Mouse (Mus musculus) CD4-positive, CD25-positive, alpha-beta regulatory T cell, adult 4 months (primary cell): ENCODE data around the gene Disp1. TPM values are rescaled to one million over a fixed set of nuclear protein-coding genes. Genes with fewer than 3 reads are reported as not detected.

Experiments used
- ATAC-seq: one replicate; pipeline ENCODE4 v1.8.0; 2017
- polyA plus RNA-seq, 2 experiments: library from polyadenylated mRNA; unstranded; fragments of 100-300 nt; shearing (Covaris generic); gene quantifications; one replicate each; pipeline ENCODE4 v1.2.1; 2017

Gene Disp1
- polyA plus RNA-seq, 2 experiments from 2014 or later, result 10.5 to 12.7 TPM

GRCm38 (mm10) chr1:183120341-183120923 lies 100.9 kb downstream of the Disp1 start:
- ATAC-seq, result no peak

- no peak for ATAC-seq
These were observed 103.2 kb downstream of the Disp1 start for GRCm38 (mm10) chr1:183117827-183118825.

GRCm38 (mm10) chr1:183116946-183117826 lies 104.1 kb downstream of the Disp1 start:
- ATAC-seq, result no peak

GRCm38 (mm10) chr1:183116441-183116840 lies 104.9 kb downstream of the Disp1 start:
- no peak for ATAC-seq

GRCm38 (mm10) chr1:183115076-183115475 lies 106.2 kb downstream of the Disp1 start:
- no peak for ATAC-seq

GRCm38 (mm10) chr1:183114554-183114953 lies 106.8 kb downstream of the Disp1 start:
- ATAC-seq, result no peak

GRCm38 (mm10) chr1:183113546-183113945 lies 107.8 kb downstream of the Disp1 start:
- ATAC-seq, result no peak

- ATAC-seq, result no peak
These were observed 113.8 kb downstream of the Disp1 start for GRCm38 (mm10) chr1:183107476-183107875.

- ATAC-seq, result no peak
These were observed 116.6 kb downstream of the Disp1 start for GRCm38 (mm10) chr1:183104696-183105095.

GRCm38 (mm10) chr1:183102775-183103174 lies 118.5 kb downstream of the Disp1 start:
- ATAC-seq, result peak; percentile 97

- ATAC-seq, result no peak
These were observed 119.2 kb downstream of the Disp1 start for GRCm38 (mm10) chr1:183102153-183102552.

- ATAC-seq, result no peak
These were observed 120.0 kb downstream of the Disp1 start for GRCm38 (mm10) chr1:183101371-183101770.

- no peak for ATAC-seq
These were observed 121.1 kb downstream of the Disp1 start for GRCm38 (mm10) chr1:183100245-183100644.

- ATAC-seq, result no peak
These were observed 121.6 kb downstream of the Disp1 start for GRCm38 (mm10) chr1:183099686-183100085.

- no peak for ATAC-seq
These were observed 123.7 kb downstream of the Disp1 start for GRCm38 (mm10) chr1:183097606-183098005.

GRCm38 (mm10) chr1:183095454-183096088 lies 125.8 kb downstream of the Disp1 start:
- no peak for ATAC-seq

GRCm38 (mm10) chr1:183092296-183092695 lies 129.0 kb downstream of the Disp1 start:
- ATAC-seq, result no peak

GRCm38 (mm10) chr1:183091203-183091602 lies 130.1 kb downstream of the Disp1 start:
- no peak for ATAC-seq

GRCm38 (mm10) chr1:183088661-183089060 lies 132.7 kb downstream of the Disp1 start:
- ATAC-seq, result no peak

GRCm38 (mm10) chr1:183086843-183087242 lies 134.5 kb downstream of the Disp1 start:
- ATAC-seq, result no peak

- no peak for ATAC-seq
These were observed 137.0 kb downstream of the Disp1 start for GRCm38 (mm10) chr1:183084085-183085050.
